Mouse (Mus musculus) CD8-positive naive resting alpha-beta T cell, adult 2 months (primary cell): Measurements from ENCODE around the gene Mup22.
"Not testable (repeated sequence)": the region's sequence is repeated elsewhere in the genome, so short reads cannot be mapped to it uniquely, and the experiment has no call there.

Experiments used
- DNase-seq, 2 experiments: peaks; one replicate each; pipeline ENCODE4 v3.0.0; 2022; ENCODE audit warnings: low read depth in 2 of 2, low spot score in 2 of 2

Mup22 gene

GRCm38 (mm10) chr4:60821363-60821762, at the start of gene Mup22:
Mup22 (minus strand) TSS chr4:60821463.
- DNase-seq = not testable (repeated sequence)

- DNase-seq = not testable (repeated sequence)
These were observed 19.6 kb upstream of the Mup22 start for GRCm38 (mm10) chr4:60840889-60841288.
